Mouse (Mus musculus) heart, embryonic 14.5 days (tissue): ENCODE measurements around the gene Il27. TPM values are rescaled to one million over a fixed set of nuclear protein-coding genes. Genes with fewer than 3 reads are reported as not detected.

Experiments used
- ATAC-seq: fragments of 200-750 bp; cut with Nextera tagmentation; 2 replicates; pipeline ENCODE4 v1.8.0; 2017; ENCODE audit warnings: low read depth, moderate TSS enrichment; ENCODE audit not compliant: insufficient number of reproducible peaks, insufficient read depth, low FRiP score
- H3K27ac ChIP-seq, 2 experiments: fragments of 200-500 bp in 1 of 2; fragments of 300-500 bp in 1 of 2; sonication (generic) in 1 of 2; replicated peaks in 1 of 2; 2 replicates each; pipeline ENCODE4 v1.5.1; 2012 to 2014; ENCODE audit warnings: low read depth in 2 of 2, low read length in 2 of 2, control low read depth in 1 of 2, mild to moderate bottlenecking in 1 of 2, mixed read lengths in 1 of 2; ENCODE audit not compliant: control insufficient read depth in 1 of 2, insufficient read depth in 1 of 2
- H3K27me3 ChIP-seq: fragments of 300-500 bp; sonication (generic); 2 replicates; pipeline ENCODE4 v1.6.1; 2014; ENCODE audit warnings: mild to moderate bottlenecking, low read length, control low read depth; ENCODE audit not compliant: control insufficient read depth, insufficient read depth
- H3K36me3 ChIP-seq: fragments of 300-500 bp; sonication (generic); 2 replicates; pipeline ENCODE4 v1.6.1; 2014; ENCODE audit warnings: mild to moderate bottlenecking, control low read depth, low read length, mixed read lengths; ENCODE audit not compliant: control insufficient read depth, insufficient read depth
- H3K4me1 ChIP-seq, 2 experiments: fragments of 200-500 bp in 1 of 2; fragments of 300-500 bp in 1 of 2; sonication (generic) in 1 of 2; 2 replicates each; pipeline ENCODE4 v1.6.1; 2012 to 2014; ENCODE audit warnings: low read length in 2 of 2, control low read depth in 1 of 2, mixed read lengths in 1 of 2; ENCODE audit not compliant: control insufficient read depth in 2 of 2, insufficient read depth in 2 of 2
- H3K4me2 ChIP-seq: fragments of 300-500 bp; sonication (generic); 2 replicates; pipeline ENCODE4 v1.6.1; 2014; ENCODE audit warnings: mild to moderate bottlenecking, low read length
- H3K4me3 ChIP-seq, 2 experiments: fragments of 200-500 bp in 1 of 2; fragments of 300-500 bp in 1 of 2; sonication (generic) in 1 of 2; 2 replicates each; pipeline ENCODE4 v1.5.1; 2012 to 2014; ENCODE audit warnings: low read length in 2 of 2, mild to moderate bottlenecking in 2 of 2, control low read depth in 1 of 2, low read depth in 1 of 2, moderate library complexity in 1 of 2; ENCODE audit not compliant: control insufficient read depth in 1 of 2, insufficient read depth in 1 of 2
- H3K9ac ChIP-seq: fragments of 300-500 bp; sonication (generic); 2 replicates; pipeline ENCODE4 v1.6.1; 2014; ENCODE audit warnings: mild to moderate bottlenecking, low read length
- H3K9me3 ChIP-seq: fragments of 300-500 bp; sonication (generic); 2 replicates; pipeline ENCODE4 v1.6.1; 2016; ENCODE audit warnings: low read length, control low read depth; ENCODE audit not compliant: control insufficient read depth
- WGBS: fragments of 180-500 bp; shearing (Covaris S2); extraction: QIAGEN DNeasy Blood & Tissue Kit; methylation state at CpG from one replicate; pipeline ENCODE4 v1.1.7; 2014; 5-methylcytosine and 5-hydroxymethylcytosine counted together
- microRNA-seq: library from miRNA; unstranded; fragments of <30 nt; microRNA quantifications from one replicate; pipeline ENCODE4, GENCODE M21; 2016
- polyA plus RNA-seq: library from polyadenylated mRNA; unstranded; fragments of >200 nt; fragmentation: Nextera tagmentation; extraction: Ambion mirVana; gene quantifications from 2 replicates; pipeline ENCODE4 v1.2.1, GENCODE M21; 2014

The Il27 gene
- polyA plus RNA-seq, 1 experiment from 2014 or later = not detected

- ATAC-seq = peak; percentile 86
- Histone ChIP-seq H3K27me3 (no peaks in the 10 kb centered on the region), H3K4me2 (peak within 1 kb of the TSS; percentile 79), H3K4me1 (0 out of 4 replicates have a peak, but pooled peaks cover 0 to 6% of the 10 kb centered on the region in 2 experiments), H3K36me3 (peaks cover 35% of the 10 kb centered on the region), H3K9me3 (no peaks in the 10 kb centered on the region), H3K9ac (peak within 1 kb of the TSS; percentile 90), H3K4me3 (peak within 1 kb of the TSS; percentile 86 to 99), H3K27ac (peak within 1 kb of the TSS; percentile 50 to 83)
- under 1% methylated on average over 46 of the region's 46 CpGs for WGBS
These were observed 28.5 kb downstream of the Il27 start, which contains the start of gene Eif3c for GRCm38 (mm10) chr7:126566094-126566765. Gene Eif3c, minus strand, starts transcription at chr7:126566411.

DNA sequence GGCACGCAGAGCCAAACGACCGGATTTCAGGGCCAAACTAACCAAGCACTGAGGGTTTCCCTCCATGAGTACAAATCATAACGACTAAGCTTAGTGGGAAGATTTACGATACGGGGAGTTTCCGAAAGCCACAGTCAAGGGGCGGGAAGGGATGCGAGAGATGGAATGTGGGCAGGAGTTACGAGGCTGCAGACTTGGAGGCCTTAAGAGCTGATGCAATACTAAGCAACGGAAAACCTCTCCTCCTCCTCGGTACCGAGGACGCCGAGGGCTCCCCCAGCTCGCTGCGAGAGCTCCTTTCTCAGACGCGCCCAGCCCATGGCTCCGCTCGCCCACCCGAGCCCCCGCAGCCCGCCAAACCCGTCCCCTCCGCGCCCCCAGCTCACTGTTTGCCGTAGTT, 29.0 kb downstream of the Il27 start:
- peak overlapping the region; percentile 90 for H3K9ac ChIP-seq
- H3K4me1 ChIP-seq = 0 out of 4 replicates have a peak, but pooled peaks cover 0 to 6% of the 10 kb centered on the region in 2 experiments
- no peak for ATAC-seq
- H3K4me2 ChIP-seq = peak overlapping the region; percentile 79
- H3K27me3 ChIP-seq = no peaks in the 10 kb centered on the region
- H3K36me3 ChIP-seq = peaks cover 40% of the 10 kb centered on the region
- H3K27ac ChIP-seq = peak overlapping the region; percentile 50 to 83
- WGBS = 2% methylated on average over 28 of the region's 28 CpGs
- peak overlapping the region; percentile 86 to 99 for H3K4me3 ChIP-seq
- no peaks in the 10 kb centered on the region for H3K9me3 ChIP-seq

GRCm38 (mm10) chr7:126556635-126557034, 38.1 kb downstream of the Il27 start:
- Histone ChIP-seq H3K9ac (no peak overlapping the region), H3K4me2 (no peak overlapping the region), H3K4me3 (no peak overlapping the region), H3K4me1 (no peaks in the 10 kb centered on the region), H3K27me3 (no peaks in the 10 kb centered on the region), H3K9me3 (no peaks in the 10 kb centered on the region), H3K27ac (no peak overlapping the region), H3K36me3 (peaks cover 99% of the 10 kb centered on the region)
- no peak for ATAC-seq
- 87% methylated on average over 5 of the region's 5 CpGs for WGBS

DNA sequence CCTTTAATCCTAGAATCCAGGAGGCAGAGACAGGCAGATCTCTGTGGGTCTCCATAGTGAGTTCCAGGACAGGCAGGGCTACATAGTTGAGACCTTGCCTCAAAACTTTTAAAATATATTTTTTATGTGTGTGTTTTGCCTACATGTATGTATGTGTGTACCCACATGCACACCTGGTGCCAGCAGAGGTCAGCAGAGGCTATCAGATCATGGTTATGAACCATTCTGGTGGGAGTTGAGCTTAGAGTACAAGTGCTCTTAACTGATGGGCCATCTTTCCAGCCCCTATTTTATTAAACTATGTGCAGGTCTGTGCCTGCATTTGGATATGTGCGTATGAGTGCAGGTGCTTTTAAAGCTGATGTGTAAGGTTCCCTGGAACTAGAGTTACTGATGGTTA, 39.9 kb downstream of the Il27 start:
- Histone ChIP-seq H3K9me3 (no peaks in the 10 kb centered on the region), H3K27ac (no peak overlapping the region), H3K4me3 (no peak overlapping the region), H3K9ac (no peak overlapping the region), H3K4me2 (no peak overlapping the region), H3K4me1 (no peaks in the 10 kb centered on the region), H3K27me3 (no peaks in the 10 kb centered on the region), H3K36me3 (peaks cover 99% of the 10 kb centered on the region)
- WGBS = 85% methylated on average over 1 of the region's 1 CpGs
- ATAC-seq = no peak

- Histone ChIP-seq H3K4me2 (no peak overlapping the region), H3K27me3 (no peaks in the 10 kb centered on the region), H3K4me3 (no peak overlapping the region), H3K4me1 (no peaks in the 10 kb centered on the region), H3K9me3 (no peaks in the 10 kb centered on the region), H3K36me3 (peaks cover 58% of the 10 kb centered on the region), H3K9ac (no peak overlapping the region), H3K27ac (no peak overlapping the region)
- no peak for ATAC-seq
- 87% methylated on average over 2 of the region's 2 CpGs for WGBS
These were observed 49.1 kb downstream of the Il27 start for GRCm38 (mm10) chr7:126545631-126546030.

DNA sequence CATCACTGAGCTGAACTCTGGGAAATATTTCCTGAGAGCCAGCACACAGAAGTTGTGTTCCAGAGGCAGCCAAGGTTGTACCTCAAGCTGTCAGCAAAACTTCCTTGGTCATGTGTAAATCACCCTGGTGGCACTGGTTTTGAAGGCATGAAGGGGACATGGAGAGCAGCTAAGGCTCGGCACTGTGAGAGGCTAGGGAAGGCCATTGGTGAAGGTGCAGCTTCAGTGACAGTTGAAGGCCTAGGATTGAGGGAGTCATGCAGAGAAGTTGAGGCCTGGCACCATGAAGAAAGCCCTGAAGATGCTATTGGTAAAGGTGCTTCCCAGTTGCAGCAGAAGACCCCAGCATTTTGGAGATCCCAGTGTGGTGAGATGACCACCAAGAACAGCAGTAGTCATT, 53.1 kb downstream of the Il27 start:
- Histone ChIP-seq H3K9ac (no peak overlapping the region), H3K4me1 (no peaks in the 10 kb centered on the region), H3K36me3 (peaks cover 19% of the 10 kb centered on the region), H3K4me3 (no peak overlapping the region), H3K4me2 (no peak overlapping the region), H3K27ac (no peak overlapping the region), H3K9me3 (no peaks in the 10 kb centered on the region), H3K27me3 (peaks cover 7% of the 10 kb centered on the region)
- 82% methylated on average over 1 of the region's 1 CpGs for WGBS
- no peak for ATAC-seq

Small RNAs within 50 kb of the gene (microRNA-seq; reads per million reads assigned to microRNA genes)
- gene Mir7059 = 1.4 reads per million

Other genes starting within 250 kb of the Il27 start
- 3.3 and 3.4 TPM in 2 replicates for gene Lat, start 225.4 kb downstream of the Il27 start, polyA plus RNA-seq
- 35.1 and 35.8 TPM in 2 replicates for gene Spns1, start 217.5 kb downstream of the Il27 start, polyA plus RNA-seq
- gene Nfatc2ip, start 198.2 kb downstream of the Il27 start, polyA plus RNA-seq = 1.3 and 2.0 TPM in 2 replicates
- gene Cd19, start 180.1 kb downstream of the Il27 start, polyA plus RNA-seq = not detected in 2 replicates
- 19.6 and 19.8 TPM in 2 replicates for gene Rabep2, start 166.2 kb downstream of the Il27 start, polyA plus RNA-seq
- gene Atp2a1, start 131.8 kb downstream of the Il27 start, polyA plus RNA-seq = 0.26 and 1.3 TPM in 2 replicates
- 35.6 and 39.0 TPM in 2 replicates for gene Sh2b1, start 119.5 kb downstream of the Il27 start, polyA plus RNA-seq
- gene Tufm, start 107.6 kb downstream of the Il27 start, polyA plus RNA-seq = 188 and 199 TPM in 2 replicates
- gene Atxn2l, start 91.5 kb downstream of the Il27 start, polyA plus RNA-seq = 31.2 and 38.8 TPM in 2 replicates
- 112 and 116 TPM in 2 replicates for gene Eif3c, start 28.5 kb downstream of the Il27 start, polyA plus RNA-seq
- gene Apobr, start 10.0 kb downstream of the Il27 start, polyA plus RNA-seq = 0.53 and 0.81 TPM in 2 replicates
- gene Cln3, start 9.1 kb downstream of the Il27 start, polyA plus RNA-seq = 14.2 and 21.8 TPM in 2 replicates
- gene Nupr1, start 35.9 kb upstream of the Il27 start, polyA plus RNA-seq = 7.4 and 10.9 TPM in 2 replicates
- gene Sgf29, start 54.4 kb upstream of the Il27 start, polyA plus RNA-seq = 22.4 and 30.2 TPM in 2 replicates
- gene Sult1a1, start 81.5 kb upstream of the Il27 start, polyA plus RNA-seq = 12.3 and 13.5 TPM in 2 replicates
- gene Bola2, start 100.5 kb upstream of the Il27 start, polyA plus RNA-seq = 91.7 and 102 TPM in 2 replicates
- 4.6 and 5.5 TPM in 2 replicates for gene Slx1b, start 100.8 kb upstream of the Il27 start, polyA plus RNA-seq
- 10.2 and 13.7 TPM in 2 replicates for gene Coro1a, start 112.8 kb upstream of the Il27 start, polyA plus RNA-seq
- gene Mapk3, start 164.7 kb upstream of the Il27 start, polyA plus RNA-seq = 51.7 and 57.3 TPM in 2 replicates
- gene Gdpd3, start 171.4 kb upstream of the Il27 start, polyA plus RNA-seq = 0.67 and 2.7 TPM in 2 replicates
- gene Ypel3, start 182.0 kb upstream of the Il27 start, polyA plus RNA-seq = 102 and 121 TPM in 2 replicates
- gene Tbx6, start 186.5 kb upstream of the Il27 start, polyA plus RNA-seq = 0.26 TPM in 1 of 2 replicates, not detected in the other
- gene Ppp4c, start 197.6 kb upstream of the Il27 start, polyA plus RNA-seq = 132 and 146 TPM in 2 replicates
- 0.81 and 1.2 TPM in 2 replicates for gene Fam57b, start 202.7 kb upstream of the Il27 start, polyA plus RNA-seq
- not detected in 2 replicates for gene 4930451I11Rik, start 236.7 kb upstream of the Il27 start, polyA plus RNA-seq